Mouse (Mus musculus): ENCODE results near the gene Slc26a6.

The Slc26a6 gene

GRCm38 (mm10) chr9:108852976-108853375 lies at the start of gene Slc26a6:
Gene Slc26a6, plus strand, starts transcription at chr9:108853283.
- CTCF ChIA-PET, result no interaction called here

DNA sequence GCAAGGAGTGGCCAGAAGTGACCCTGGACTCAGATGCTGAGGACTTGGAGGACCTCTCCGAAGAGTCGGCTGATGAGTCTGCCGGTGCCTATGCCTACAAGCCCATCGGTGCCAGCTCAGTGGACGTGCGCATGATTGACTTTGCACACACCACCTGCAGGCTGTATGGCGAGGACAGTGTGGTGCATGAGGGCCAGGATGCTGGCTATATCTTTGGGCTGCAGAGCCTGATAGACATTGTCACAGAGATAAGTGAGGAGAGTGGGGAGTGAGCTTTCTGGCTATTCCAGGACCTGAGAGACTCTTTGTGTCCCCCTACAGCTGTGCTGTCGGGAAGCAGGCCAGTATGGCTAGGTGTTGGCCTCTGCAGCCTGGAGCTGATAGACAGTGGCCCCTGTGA lies 47.3 kb upstream of the Slc26a6 start:
- CTCF ChIA-PET, result interaction anchor here (0.8 kb wide), 1 partner anchor 23 kb away, joined by 4 read pairs; the partner anchor contains the start of gene Ip6k2

DNA sequence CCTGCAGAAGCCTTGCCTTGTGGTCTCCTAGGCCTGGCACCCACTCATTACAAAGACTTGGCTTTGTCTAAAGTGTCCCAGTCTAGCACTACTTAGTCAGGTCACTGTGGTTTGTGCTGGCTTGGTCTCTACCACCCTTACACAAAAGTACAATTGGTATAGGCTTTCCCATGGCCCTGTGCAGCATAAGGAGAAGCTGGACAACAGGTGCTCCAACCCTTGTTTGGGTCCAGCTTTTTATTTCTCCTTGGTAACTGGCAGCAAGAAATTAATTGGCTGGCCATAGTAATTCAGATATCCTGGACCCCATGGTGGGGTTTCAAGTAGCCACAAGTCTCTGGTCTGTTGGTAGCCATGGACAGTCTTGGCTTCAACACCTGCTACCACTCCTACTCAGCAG lies 46.7 kb upstream of the Slc26a6 start:
- CTCF ChIA-PET, result no interaction called here

DNA sequence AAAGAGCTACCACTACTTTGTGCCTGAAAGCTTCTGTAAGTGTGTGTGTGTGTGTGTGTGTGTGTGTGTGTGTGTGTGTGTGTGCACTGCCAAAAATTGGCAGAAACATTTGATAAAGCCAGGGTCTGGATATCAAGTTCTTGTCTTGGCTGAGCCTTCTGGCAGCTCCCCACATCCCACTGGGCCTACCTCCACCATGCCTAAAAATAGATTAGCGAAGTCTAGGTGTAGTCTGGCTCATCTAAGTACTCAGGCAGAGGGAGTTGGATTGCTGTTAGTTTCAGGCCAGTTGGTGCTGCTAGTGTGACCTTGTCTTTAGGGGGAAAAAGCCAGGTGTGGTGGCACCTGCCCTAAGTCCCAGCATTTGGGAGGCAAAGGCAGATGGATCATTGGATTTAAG lies 46.3 kb upstream of the Slc26a6 start:
- CTCF ChIA-PET, result no interaction called here

- CTCF ChIA-PET, result no interaction called here
Measured at GRCm38 (mm10) chr9:108807674-108808073, 45.4 kb upstream of the Slc26a6 start.

- CTCF ChIA-PET, result interaction anchor here (1.6 kb wide), 1 partner anchor 24 kb away, joined by 3 read pairs; no protein-coding TSS in a partner anchor
Measured at GRCm38 (mm10) chr9:108808163-108808665, 44.9 kb upstream of the Slc26a6 start, which contains the start of gene Nckipsd. Gene Nckipsd, plus strand, starts transcription at chr9:108808368.

DNA sequence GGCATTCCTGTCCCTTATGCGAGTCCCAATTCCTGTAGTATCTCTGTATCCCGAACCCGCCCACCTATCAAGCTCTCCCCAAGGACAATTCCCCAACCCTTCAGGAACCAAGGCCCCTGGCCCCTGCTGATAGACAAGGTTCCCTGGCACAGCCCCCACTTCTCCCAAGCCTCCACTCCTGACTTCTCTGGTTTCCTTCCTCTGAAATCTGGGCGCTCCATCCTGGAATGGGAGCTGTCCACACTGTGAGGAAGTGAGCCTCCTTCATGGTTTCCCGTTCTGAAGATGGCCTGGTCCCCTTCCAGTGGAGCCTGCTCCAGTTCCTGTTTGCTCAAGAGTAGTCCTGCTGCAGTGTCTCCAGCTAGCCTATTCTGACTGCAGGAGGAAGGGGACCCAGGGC lies 43.9 kb upstream of the Slc26a6 start:
- CTCF ChIA-PET, result interaction anchor here (1.6 kb wide), 1 partner anchor 23 kb away, joined by 3 read pairs; no protein-coding TSS in a partner anchor

- CTCF ChIA-PET, result interaction anchor here (1.6 kb wide), 1 partner anchor 22 kb away, joined by 3 read pairs; no protein-coding TSS in a partner anchor
Measured at GRCm38 (mm10) chr9:108809723-108810122, 43.4 kb upstream of the Slc26a6 start.

- CTCF ChIA-PET, result no interaction called here
Measured at GRCm38 (mm10) chr9:108810516-108810915, 42.6 kb upstream of the Slc26a6 start.

DNA sequence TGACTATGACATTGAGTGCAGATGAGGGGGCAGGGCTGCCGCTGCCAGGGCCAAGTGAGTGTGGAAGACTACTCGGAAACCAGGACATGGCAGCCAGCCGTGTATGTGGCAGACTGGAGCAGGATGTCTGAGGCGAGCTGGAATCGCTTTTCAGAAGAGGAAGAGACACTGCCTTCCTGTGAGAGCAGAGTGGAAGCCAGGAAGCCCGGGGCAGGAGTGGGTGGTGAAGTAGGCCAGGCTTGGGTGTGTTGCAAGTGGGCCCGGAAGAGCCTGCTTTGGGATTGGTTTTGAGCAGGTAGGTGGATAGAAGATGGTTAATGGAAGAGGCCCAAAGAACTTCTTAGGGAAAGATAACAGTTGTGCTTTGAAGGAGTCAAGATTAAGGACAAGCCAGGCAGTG lies 37.5 kb upstream of the Slc26a6 start:
- CTCF ChIA-PET, result no interaction called here

DNA sequence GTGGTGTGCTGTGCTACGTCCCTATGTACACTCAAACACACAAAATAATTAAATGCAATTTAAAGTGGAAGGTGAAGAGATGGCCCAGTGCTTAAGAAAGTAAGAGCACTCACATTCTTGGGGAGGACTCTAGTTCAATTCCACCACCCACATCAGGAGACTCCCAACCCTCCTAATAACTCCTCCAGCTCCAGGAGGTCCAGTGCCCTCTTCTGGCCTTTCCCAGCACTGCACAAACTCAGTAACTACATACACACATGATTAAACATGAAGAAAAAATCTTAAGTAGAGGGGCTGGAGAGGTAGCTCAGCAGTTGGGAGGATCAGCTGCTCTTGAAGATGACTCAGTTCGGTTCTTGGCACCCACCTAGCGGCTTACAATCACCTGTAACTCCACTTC lies 33.6 kb upstream of the Slc26a6 start:
- CTCF ChIA-PET, result interaction anchor here (2.0 kb wide), 1 partner anchor 7 kb away, joined by 9 read pairs; no protein-coding TSS in a partner anchor

DNA sequence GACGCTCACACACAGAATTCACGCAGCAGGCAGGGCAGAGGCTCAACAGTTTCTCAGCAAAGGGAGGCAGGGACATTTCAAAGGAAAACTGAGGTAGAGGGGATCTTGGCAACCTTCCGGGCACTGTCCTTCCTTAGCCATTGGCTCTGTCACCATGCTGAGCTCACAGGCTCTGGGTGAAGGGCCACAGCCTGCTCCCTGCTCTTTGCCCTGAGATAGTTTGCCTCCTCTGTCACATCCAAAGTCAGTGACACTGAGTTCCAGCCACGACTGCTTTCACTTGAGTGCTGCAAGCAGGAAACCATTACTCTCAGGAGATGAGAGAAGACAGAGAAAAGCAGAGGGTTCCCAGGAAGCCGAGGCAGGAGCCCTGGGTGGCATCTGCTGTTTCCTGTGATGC lies 33.0 kb upstream of the Slc26a6 start:
- CTCF ChIA-PET, result interaction anchor here (2.0 kb wide), 1 partner anchor 8 kb away, joined by 9 read pairs; no protein-coding TSS in a partner anchor

- CTCF ChIA-PET, result no interaction called here
Measured at GRCm38 (mm10) chr9:108824144-108824685, 28.9 kb upstream of the Slc26a6 start.

GRCm38 (mm10) chr9:108824755-108825413 lies 28.2 kb upstream of the Slc26a6 start:
- CTCF ChIA-PET, result no interaction called here

DNA sequence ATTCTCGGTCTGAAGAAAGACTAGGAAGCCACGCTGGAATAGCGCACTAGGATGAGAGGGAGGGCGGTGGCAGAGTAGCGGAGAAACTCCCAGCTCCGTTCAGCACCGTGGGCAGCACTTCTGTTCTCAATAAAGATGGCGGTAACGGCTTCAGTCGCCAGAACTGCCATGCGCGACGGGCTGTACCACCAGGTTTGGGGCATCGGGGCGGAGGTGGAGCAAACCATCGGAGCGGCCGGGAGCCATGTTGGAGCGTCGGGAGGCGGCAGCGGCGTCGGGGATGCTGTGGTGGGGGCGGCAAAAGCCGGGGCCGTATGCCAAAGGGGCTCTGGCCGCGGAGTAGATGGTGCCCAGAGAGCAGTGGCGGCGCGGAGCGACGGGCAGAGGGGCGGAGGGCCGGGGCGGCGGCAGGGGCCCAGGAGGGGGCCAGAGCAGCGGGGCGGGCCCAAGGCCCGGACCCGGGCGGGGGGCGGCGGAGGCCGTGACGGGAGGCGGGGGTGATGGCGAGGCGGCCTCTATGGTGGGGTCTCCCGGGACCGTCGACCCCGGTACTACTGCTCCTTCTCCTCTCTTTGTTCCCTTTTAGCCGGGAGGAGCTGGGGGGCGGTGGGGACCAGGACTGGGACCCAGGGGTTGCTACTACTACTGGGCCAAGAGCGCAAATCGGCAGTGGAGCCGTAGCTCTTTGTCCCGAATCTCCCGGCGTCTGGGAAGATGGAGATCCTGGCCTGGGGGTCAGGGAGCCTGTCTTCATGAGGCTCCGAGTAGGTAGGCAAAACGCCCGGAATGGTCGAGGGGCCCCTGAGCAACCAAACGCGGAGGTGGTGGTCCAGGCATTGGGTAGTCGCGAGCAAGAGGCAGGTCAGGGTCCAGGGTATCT lies 27.0 kb upstream of the Slc26a6 start, which contains the start of gene Celsr3:
Celsr3 (plus strand) TSS at position 501 of the 880 bp plus-strand sequence.
- CTCF ChIA-PET, result no interaction called here

DNA sequence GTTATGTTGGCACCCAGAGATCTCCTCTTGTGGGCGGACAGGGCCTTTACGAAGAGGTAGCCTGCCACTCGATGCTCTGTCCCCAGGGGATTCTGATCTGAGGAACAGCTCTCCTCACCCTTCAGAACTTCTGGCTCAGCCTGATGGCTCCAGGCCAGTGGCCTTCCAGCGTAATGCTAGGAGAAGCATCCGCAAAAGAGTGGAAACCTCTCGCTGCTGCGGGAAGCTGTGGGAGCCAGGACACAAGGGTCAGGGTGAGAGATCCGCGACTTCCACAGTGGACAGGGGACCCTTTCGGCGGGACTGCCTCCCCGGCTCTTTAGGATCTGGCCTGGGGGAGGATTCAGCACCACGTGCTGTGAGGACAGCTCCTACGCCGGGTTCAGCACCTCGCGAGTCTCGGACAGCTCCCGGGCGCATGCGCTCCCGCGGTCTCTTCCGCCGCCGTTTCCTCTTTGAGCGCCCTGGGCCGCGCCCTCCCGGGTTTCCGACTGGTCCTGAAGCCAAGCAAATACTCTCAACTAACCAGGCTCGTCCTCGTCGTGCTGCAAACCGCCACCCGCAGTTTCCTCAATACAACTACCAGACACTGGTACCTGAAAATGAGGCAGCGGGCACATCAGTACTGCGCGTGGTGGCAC lies 26.3 kb upstream of the Slc26a6 start:
- CTCF ChIA-PET, result interaction anchor here (0.6 kb wide), 1 partner anchor 477 kb away, joined by 3 read pairs; no protein-coding TSS in a partner anchor

- CTCF ChIA-PET, result no interaction called here
Measured at GRCm38 (mm10) chr9:108827454-108827853, 25.6 kb upstream of the Slc26a6 start.

- CTCF ChIA-PET, result no interaction called here
Measured at GRCm38 (mm10) chr9:108827906-108828305, 25.2 kb upstream of the Slc26a6 start.

- CTCF ChIA-PET, result interaction anchor here (0.7 kb wide), 1 partner anchor 23 kb away, joined by 3 read pairs; the partner anchor contains the start of gene Nckipsd
Measured at GRCm38 (mm10) chr9:108831637-108832036, 21.4 kb upstream of the Slc26a6 start.

DNA sequence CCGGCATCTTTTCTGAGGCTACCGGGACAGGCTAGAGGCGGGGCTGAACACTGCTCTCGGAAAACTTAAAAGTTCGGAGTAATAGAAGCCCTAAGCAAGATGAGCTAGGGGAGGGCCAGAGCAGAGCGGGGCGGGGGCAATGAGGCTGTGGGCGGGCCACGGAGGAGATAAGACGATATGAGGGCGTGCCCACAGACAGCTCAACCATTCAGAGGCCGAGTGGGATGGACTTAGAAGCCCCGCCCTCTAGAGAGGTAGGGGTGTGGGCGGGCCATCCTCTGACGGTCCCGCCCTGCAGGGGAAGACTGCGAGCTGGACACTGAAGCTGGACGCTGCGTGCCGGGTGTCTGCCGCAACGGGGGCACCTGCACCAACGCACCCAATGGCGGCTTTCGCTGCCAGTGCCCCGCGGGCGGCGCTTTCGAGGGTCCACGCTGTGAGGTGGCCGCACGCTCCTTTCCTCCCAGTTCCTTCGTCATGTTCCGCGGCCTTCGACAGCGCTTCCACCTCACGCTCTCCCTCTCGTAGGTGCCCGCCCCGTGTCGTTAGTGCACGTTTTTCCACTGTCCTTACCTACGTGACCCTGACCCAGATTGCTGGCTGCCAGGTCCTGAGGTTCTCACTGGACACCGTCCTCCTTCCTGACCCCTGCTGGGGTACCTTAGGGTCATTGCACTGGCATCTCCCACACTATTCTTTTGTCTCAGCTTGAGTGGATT lies 20.5 kb upstream of the Slc26a6 start:
- CTCF ChIA-PET, result interaction anchor here (0.7 kb wide), 1 partner anchor 24 kb away, joined by 3 read pairs; the partner anchor contains the start of gene Nckipsd

- CTCF ChIA-PET, result no interaction called here
Measured at GRCm38 (mm10) chr9:108842989-108843388, 10.1 kb upstream of the Slc26a6 start.

Measured in spleen, embryonic (tissue).